Mouse (Mus musculus) intestine, embryonic 16.5 days (tissue): Measurements from ENCODE around the gene Pop5. TPM values are rescaled to one million over a fixed set of nuclear protein-coding genes. Genes with fewer than 3 reads are reported as not detected.

Experiments used
- ATAC-seq: fragments of 200-750 bp; cut with Nextera tagmentation; 2 replicates; pipeline ENCODE4 v1.8.0; 2017; ENCODE audit warnings: moderate TSS enrichment, moderate library complexity
- H3K27ac ChIP-seq: fragments of 300-500 bp; sonication (generic); 2 replicates; pipeline ENCODE4 v1.5.1; 2014; ENCODE audit warnings: mild to moderate bottlenecking, low read length
- H3K27me3 ChIP-seq: fragments of 300-500 bp; sonication (generic); replicated peaks from 2 replicates; pipeline ENCODE4 v1.6.1; 2014; ENCODE audit warnings: low read length, control low read depth, mixed read lengths; ENCODE audit not compliant: control insufficient read depth, insufficient read depth
- H3K36me3 ChIP-seq: fragments of 300-500 bp; sonication (generic); 2 replicates; pipeline ENCODE4 v1.6.1; 2014; ENCODE audit warnings: low read length, control low read depth; ENCODE audit not compliant: control insufficient read depth, insufficient read depth
- H3K4me1 ChIP-seq: fragments of 300-500 bp; sonication (generic); 2 replicates; pipeline ENCODE4 v1.6.1; 2014; ENCODE audit warnings: low read length, control low read depth, mixed read lengths; ENCODE audit not compliant: control insufficient read depth, insufficient read depth
- H3K4me2 ChIP-seq: fragments of 300-500 bp; sonication (generic); 2 replicates; pipeline ENCODE4 v1.6.1; 2014; ENCODE audit warnings: low read depth, low read length, control low read depth
- H3K4me3 ChIP-seq: fragments of 300-500 bp; sonication (generic); 2 replicates; pipeline ENCODE4 v1.5.1; 2014; ENCODE audit warnings: mild to moderate bottlenecking, low read length
- H3K9ac ChIP-seq: fragments of 300-500 bp; sonication (generic); 2 replicates; pipeline ENCODE4 v1.6.1; 2014; ENCODE audit warnings: low read depth, low read length
- H3K9me3 ChIP-seq: fragments of 300-500 bp; sonication (generic); 2 replicates; pipeline ENCODE4 v1.6.1; 2016; ENCODE audit warnings: low read length, control low read depth; ENCODE audit not compliant: control insufficient read depth
- WGBS: fragments of 180-500 bp; shearing (Covaris S2); extraction: QIAGEN DNeasy Blood & Tissue Kit; methylation state at CpG from one replicate; pipeline ENCODE4 v1.1.7; 2014; 5-methylcytosine and 5-hydroxymethylcytosine counted together
- polyA plus RNA-seq: library from polyadenylated mRNA; unstranded; fragments of >200 nt; fragmentation: Nextera tagmentation; extraction: Ambion mirVana; gene quantifications from 2 replicates; pipeline ENCODE4 v1.2.1, GENCODE M21; 2015

Pop5 gene
- polyA plus RNA-seq, 1 experiment from 2014 or later = 141 TPM

- Histone ChIP-seq H3K9ac (no peak overlapping the region), H3K4me3 (no peak overlapping the region), H3K27ac (no peak overlapping the region), H3K9me3 (no peaks in the 10 kb centered on the region), H3K36me3 (no peaks in the 10 kb centered on the region), H3K4me2 (no peak overlapping the region), H3K27me3 (peaks cover 5% of the 10 kb centered on the region; the same call in 1 of the 2 replicates), H3K4me1 (0 out of 2 replicates have a peak, but pooled peaks cover 3% of the 10 kb centered on the region)
- WGBS = 72% methylated on average over 9 of the region's 9 CpGs
- no peak for ATAC-seq
Measured at GRCm38 (mm10) chr5:115212451-115212850, 23.2 kb upstream of the Pop5 start.

DNA sequence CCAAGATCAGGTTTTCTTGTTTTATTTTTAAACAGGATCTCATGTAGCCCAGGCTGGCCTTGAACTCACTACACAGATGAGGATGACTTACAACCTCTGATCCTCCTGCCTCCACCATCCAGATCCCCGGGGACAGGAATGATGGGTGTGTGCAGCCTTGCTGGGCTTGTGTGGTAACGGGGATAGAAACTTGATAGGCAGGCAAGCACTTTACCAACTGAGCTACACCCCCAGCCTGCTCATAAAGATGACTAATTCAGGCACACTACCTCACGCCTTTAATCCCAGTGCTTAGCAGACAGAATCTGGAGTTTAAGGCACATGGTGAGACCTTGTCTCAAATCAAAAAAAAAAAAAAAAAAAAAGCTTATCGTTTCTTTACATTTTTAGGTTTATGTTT, 22.8 kb upstream of the Pop5 start:
- H3K27ac ChIP-seq = no peak overlapping the region
- H3K9ac ChIP-seq = no peak overlapping the region
- ATAC-seq = no peak
- no peaks in the 10 kb centered on the region for H3K9me3 ChIP-seq
- H3K36me3 ChIP-seq = no peaks in the 10 kb centered on the region
- H3K4me3 ChIP-seq = no peak overlapping the region
- WGBS = 51% methylated on average over 4 of the region's 4 CpGs
- H3K27me3 ChIP-seq = peaks cover 5% of the 10 kb centered on the region; the same call in 1 of the 2 replicates
- H3K4me2 ChIP-seq = no peak overlapping the region
- H3K4me1 ChIP-seq = 0 out of 2 replicates have a peak, but pooled peaks cover 3% of the 10 kb centered on the region

- Histone ChIP-seq H3K36me3 (no peaks in the 10 kb centered on the region), H3K9ac (peak overlapping the region; percentile 60), H3K4me3 (peak overlapping the region; percentile 45), H3K27ac (no peak overlapping the region), H3K4me1 (0 out of 2 replicates have a peak, but pooled peaks cover 3% of the 10 kb centered on the region), H3K4me2 (peak overlapping the region; percentile 66), H3K9me3 (no peaks in the 10 kb centered on the region), H3K27me3 (peaks cover 5% of the 10 kb centered on the region; the same call in 1 of the 2 replicates)
- WGBS = under 1% methylated on average over 17 of the region's 17 CpGs
- no peak for ATAC-seq
Measured at GRCm38 (mm10) chr5:115214864-115215263, 20.8 kb upstream of the Pop5 start.

DNA sequence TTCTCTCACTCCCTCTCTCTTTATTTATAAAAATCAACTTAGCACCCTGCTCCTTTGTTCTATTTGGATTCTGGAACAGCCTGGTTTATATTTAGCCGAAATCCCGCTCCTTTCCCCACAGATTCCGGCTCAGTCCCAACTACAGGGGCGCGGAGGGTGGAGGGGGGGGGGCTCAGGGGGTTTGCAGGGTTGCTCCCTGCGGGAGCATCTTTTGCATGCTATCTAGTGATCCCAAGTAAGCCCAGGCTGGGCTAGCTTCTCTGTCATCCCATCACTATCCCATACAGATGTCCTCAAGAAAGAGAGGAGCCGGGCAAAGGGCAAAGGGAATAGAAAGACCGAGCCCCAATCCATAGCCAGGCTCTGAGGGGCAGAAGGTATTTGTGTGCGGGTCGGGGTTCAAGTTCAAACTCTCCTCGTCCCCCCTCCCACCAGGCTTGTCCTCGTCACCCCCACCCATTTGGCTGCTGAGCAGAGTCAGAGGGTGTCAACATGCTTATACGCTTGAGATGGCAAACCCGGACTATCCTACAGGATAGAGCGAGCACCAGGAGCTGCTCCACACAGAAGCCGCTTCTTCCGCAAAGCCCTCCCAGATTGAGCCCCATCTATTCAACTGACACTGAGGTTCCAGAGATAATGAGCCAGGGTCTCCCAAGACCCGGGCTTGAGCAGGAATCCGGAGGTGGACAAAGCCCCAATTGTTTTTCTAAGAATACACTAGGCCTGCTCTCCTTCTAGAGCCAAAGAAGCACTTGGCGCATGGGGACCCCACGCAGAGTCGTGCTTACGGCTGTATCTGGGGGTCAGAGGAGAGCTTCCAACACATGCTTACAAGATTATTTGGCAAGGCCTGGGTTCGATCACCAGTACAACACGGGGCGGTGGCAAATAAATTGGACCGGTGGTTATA, 20.1 kb upstream of the Pop5 start:
- H3K27ac ChIP-seq = no peak overlapping the region
- 0 out of 2 replicates have a peak, but pooled peaks have one; percentile 16 for ATAC-seq
- H3K4me2 ChIP-seq = peak overlapping the region; percentile 66; the same call in 1 of the 2 replicates
- WGBS = 25% methylated on average over 27 of the region's 27 CpGs
- peak overlapping the region; percentile 60; the same call in 1 of the 2 replicates for H3K9ac ChIP-seq
- H3K9me3 ChIP-seq = no peaks in the 10 kb centered on the region
- peak overlapping the region; percentile 45 for H3K4me3 ChIP-seq
- H3K4me1 ChIP-seq = 0 out of 2 replicates have a peak, but pooled peaks cover 3% of the 10 kb centered on the region
- no peaks in the 10 kb centered on the region for H3K36me3 ChIP-seq
- H3K27me3 ChIP-seq = peaks cover 5% of the 10 kb centered on the region; the same call in 1 of the 2 replicates

DNA sequence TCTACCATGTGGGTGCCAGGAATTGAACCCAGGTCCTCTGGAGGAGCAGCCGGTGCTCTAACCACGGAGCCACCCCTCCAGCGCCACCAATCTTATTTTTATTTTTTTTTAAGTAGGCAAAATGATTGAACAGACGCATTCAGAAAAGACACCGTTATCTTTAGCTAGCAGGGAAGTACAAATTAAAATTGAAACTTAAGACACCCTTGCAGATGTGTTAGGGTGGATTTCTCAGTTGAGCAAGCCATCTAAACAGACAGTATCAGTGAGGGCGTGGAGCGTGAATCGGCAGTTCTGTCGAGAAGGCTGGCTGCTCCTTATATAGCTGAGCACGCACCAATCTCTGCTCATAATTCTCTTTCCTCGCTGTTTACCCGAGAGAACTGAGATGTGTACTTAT, 17.6 kb upstream of the Pop5 start:
- no peak overlapping the region for H3K9ac ChIP-seq
- 92% methylated on average over 12 of the region's 12 CpGs for WGBS
- no peak overlapping the region for H3K4me3 ChIP-seq
- ATAC-seq = no peak
- H3K36me3 ChIP-seq = no peaks in the 10 kb centered on the region
- peaks cover 5% of the 10 kb centered on the region; the same call in 1 of the 2 replicates for H3K9me3 ChIP-seq
- H3K4me2 ChIP-seq = no peak overlapping the region
- peaks cover 5% of the 10 kb centered on the region; the same call in 1 of the 2 replicates for H3K27me3 ChIP-seq
- 0 out of 2 replicates have a peak, but pooled peaks cover 3% of the 10 kb centered on the region for H3K4me1 ChIP-seq
- H3K27ac ChIP-seq = no peak overlapping the region

GRCm38 (mm10) chr5:115220931-115221640, 14.6 kb upstream of the Pop5 start:
- ATAC-seq = no peak
- Histone ChIP-seq H3K27me3 (no peaks in the 10 kb centered on the region), H3K4me1 (no peaks in the 10 kb centered on the region), H3K27ac (no peak overlapping the region), H3K4me2 (no peak overlapping the region), H3K9ac (no peak overlapping the region), H3K36me3 (no peaks in the 10 kb centered on the region), H3K4me3 (no peak overlapping the region), H3K9me3 (peaks cover 5% of the 10 kb centered on the region; the same call in 1 of the 2 replicates)
- WGBS = 40% methylated on average over 13 of the region's 13 CpGs

- H3K27me3 ChIP-seq = no peaks in the 10 kb centered on the region
- H3K4me2 ChIP-seq = no peak overlapping the region
- H3K9ac ChIP-seq = no peak overlapping the region
- H3K4me3 ChIP-seq = no peak overlapping the region
- no peak for ATAC-seq
- H3K36me3 ChIP-seq = no peaks in the 10 kb centered on the region
- WGBS = 74% methylated on average over 3 of the region's 3 CpGs
- no peak overlapping the region for H3K27ac ChIP-seq
- no peaks in the 10 kb centered on the region for H3K4me1 ChIP-seq
- peaks cover 5% of the 10 kb centered on the region; the same call in 1 of the 2 replicates for H3K9me3 ChIP-seq
Measured at GRCm38 (mm10) chr5:115222485-115222884, 13.2 kb upstream of the Pop5 start.

GRCm38 (mm10) chr5:115230830-115231551, 4.6 kb upstream of the Pop5 start:
- Histone ChIP-seq H3K4me1 (peaks cover 5% of the 10 kb centered on the region), H3K4me3 (no peak overlapping the region), H3K27ac (no peak overlapping the region), H3K27me3 (0 out of 2 replicates have a peak, but pooled peaks cover 2% of the 10 kb centered on the region), H3K36me3 (no peaks in the 10 kb centered on the region), H3K4me2 (no peak overlapping the region), H3K9me3 (no peaks in the 10 kb centered on the region), H3K9ac (no peak overlapping the region)
- no peak for ATAC-seq
- WGBS = 55% methylated on average over 15 of the region's 15 CpGs
